Mouse (Mus musculus) layer of hippocampus, postnatal 36 days (tissue): ENCODE measurements around the gene Syce1l. TPM values are rescaled to one million over a fixed set of nuclear protein-coding genes. Genes with fewer than 3 reads are reported as not detected.
A peak's percentile ranks its signal among the peaks of the same experiment; 100 is the strongest.

Source experiments
- DNase-seq, 2 experiments: peaks; one replicate each; pipeline ENCODE4 v3.0.0; 2022
- total RNA-seq, 2 experiments: library from RNA; stranded (reverse); gene quantifications; 2 replicates each; pipeline ENCODE4 v1.2.3; 2021

Syce1l gene
- not detected for total RNA-seq

- no peak for DNase-seq
Observed at GRCm38 (mm10) chr8:113642926-113643325, at the start of gene Syce1l. Gene Syce1l, plus strand, starts transcription at chr8:113643213.

- DNase-seq = no peak
Observed at GRCm38 (mm10) chr8:113598401-113598800, 44.6 kb upstream of the Syce1l start.

- no peak for DNase-seq
Observed at GRCm38 (mm10) chr8:113632634-113633033, 10.4 kb upstream of the Syce1l start.

- DNase-seq = no peak
Observed at GRCm38 (mm10) chr8:113634161-113634560, 8.9 kb upstream of the Syce1l start.

GRCm38 (mm10) chr8:113634670-113635591 lies 8.1 kb upstream of the Syce1l start, which contains the start of gene Mon1b:
Gene Mon1b, plus strand, starts transcription at chr8:113635587.
- DNase-seq = peak; percentile 98 to 99

GRCm38 (mm10) chr8:113635592-113636279 lies 7.3 kb upstream of the Syce1l start:
- no peak for DNase-seq

DNA sequence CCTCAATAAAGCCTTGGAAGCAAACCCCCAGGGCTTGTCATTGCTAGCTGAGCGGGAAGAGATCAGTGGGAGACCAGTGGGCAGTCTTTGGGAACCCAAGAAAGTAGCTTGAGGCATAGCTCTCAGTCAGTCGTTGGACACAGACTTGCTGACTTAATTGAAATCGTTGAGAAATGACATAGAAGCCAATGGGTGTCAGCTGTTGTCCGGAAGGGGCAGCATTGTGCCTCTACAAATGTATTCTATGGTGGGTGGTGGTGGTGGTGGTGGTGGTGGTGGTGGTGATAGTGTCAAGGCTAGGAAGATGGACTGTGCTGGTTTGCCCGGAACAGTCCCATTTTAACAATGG lies 6.8 kb upstream of the Syce1l start:
- DNase-seq = no peak

GRCm38 (mm10) chr8:113640357-113640756 lies 2.7 kb upstream of the Syce1l start:
- no peak for DNase-seq

- DNase-seq = no peak
Observed at GRCm38 (mm10) chr8:113643479-113644210, 632 bp downstream of the Syce1l start.

- no peak for DNase-seq
Observed at GRCm38 (mm10) chr8:113645220-113645619, 2.2 kb downstream of the Syce1l start.

- DNase-seq = no peak
Observed at GRCm38 (mm10) chr8:113652450-113652849, 9.4 kb downstream of the Syce1l start.

DNA sequence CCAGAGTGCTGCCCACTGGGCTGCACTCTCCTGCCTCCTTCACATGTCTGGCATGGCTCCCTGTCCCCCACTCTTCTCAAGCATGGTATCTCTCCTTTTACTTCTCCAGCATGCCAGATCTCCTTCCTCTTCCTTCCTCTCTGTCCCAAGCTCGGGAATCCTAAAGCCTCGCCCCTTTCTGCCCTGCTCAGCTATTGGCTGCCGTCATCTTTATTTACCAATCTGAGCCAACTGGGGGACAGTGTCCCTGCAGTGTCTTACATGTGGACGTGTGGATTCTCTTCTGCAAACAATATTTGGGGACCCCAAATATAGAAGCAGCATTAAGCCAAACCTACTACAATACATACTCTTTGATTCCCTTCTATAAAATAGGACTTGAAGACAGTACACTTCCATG lies 10.1 kb downstream of the Syce1l start:
- DNase-seq = no peak

- no peak for DNase-seq
Observed at GRCm38 (mm10) chr8:113656154-113656553, 13.1 kb downstream of the Syce1l start.

DNA sequence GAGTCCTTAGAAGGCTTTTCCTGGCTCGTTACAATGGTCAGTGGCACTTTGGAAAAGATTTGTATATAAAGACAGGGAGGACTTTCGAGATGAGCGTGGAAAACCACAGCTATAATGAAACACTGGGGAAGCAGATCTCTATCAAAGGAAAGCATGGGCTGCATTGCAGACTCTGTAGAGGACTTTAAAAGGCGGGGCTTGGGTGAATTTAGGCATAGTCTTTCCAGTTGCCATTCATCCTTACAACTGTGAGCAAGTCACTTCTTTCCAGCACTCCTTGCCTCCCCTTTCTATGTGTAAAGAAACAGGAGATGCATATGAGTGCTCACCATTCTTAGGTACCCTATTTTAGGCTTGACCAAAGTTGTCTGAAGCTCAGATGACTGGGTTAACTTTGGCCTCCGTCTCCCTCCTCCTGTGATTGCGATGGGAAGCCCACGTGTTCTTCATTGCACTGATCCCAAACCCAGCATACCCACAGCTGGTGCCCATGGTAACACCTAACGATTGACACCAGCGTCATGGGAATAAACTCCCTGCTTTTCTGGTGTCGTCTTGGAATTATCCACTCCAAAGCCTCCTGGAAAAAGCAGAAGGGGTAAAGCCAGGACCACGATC lies 13.8 kb downstream of the Syce1l start:
- DNase-seq = no peak

- no peak for DNase-seq
Observed at GRCm38 (mm10) chr8:113660128-113660527, 17.1 kb downstream of the Syce1l start.

GRCm38 (mm10) chr8:113664544-113664943 lies 21.5 kb downstream of the Syce1l start:
- peak; percentile 82 to 84 for DNase-seq

DNA sequence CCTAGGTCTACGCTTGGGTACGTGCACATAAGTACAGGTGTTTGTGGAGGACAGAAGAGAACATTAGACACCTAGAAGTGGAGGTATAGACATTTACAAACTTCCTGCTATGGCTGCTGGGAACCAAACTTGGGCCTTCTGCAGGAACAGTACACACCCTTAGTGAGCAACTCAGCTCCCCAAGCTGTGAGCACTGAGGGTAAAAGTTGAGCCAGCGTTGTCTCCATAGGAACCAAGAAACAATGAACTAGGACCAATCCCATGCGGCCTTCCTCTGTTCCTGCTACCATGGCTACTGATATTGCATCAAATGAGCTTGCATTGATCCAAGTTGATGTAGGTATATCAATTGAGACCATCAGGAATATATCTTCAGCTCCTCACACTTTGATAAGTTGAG lies 22.0 kb downstream of the Syce1l start:
- no peak for DNase-seq

- DNase-seq = no peak
Observed at GRCm38 (mm10) chr8:113665951-113666350, 22.9 kb downstream of the Syce1l start.

DNA sequence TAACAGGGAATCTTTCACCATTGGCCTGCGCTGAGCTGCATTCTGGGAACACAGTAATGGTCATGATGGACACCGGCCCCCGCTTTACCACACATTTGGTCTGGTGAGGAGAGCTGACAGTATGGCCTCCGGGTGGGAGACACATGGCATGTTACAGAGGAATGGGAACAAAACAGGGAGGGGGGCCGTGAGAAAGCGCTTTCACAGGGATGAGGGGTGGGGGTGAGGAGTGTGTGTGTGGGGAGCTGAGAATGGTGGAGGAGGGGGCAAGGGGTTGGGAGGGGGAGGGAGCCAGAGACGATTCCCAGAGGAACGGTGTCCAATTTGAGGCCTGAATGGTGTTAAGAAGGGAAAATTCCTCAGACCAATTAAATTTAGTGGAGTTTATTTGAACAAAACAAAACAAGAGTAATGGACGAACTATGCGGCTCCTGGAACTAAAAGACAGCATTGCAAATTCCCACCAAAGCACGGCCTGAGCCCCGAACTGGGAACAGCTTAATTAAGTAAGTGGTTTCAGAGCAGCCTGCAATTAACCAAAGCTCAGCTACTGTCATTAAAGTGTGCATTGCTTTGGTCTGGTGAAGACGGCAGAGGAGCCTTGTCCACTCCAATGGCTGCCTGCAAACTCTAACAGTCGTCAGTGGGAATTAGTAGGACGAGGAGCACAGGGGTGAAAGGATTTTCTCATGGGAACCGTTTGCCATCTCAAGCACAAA lies 23.9 kb downstream of the Syce1l start:
- DNase-seq = no peak

DNA sequence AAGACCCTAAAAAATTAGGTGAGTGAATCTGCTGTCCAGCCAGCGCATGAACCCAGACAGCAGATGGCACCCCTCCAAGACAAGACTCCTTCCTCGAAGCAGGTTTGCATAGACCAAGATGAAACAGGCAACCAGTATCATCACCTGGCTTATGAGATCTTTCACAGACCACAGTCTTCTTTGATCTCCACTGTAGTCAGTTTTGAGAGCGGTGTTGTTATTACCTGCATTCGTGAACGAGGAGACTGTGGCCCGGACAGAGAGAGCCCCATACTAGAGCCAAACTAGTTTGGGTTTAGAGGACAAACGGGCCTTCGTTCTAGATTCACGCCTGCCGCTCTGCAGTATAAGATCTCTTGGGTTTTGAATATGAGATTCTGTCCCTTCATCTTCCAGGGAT lies 26.9 kb downstream of the Syce1l start:
- DNase-seq = no peak

DNA sequence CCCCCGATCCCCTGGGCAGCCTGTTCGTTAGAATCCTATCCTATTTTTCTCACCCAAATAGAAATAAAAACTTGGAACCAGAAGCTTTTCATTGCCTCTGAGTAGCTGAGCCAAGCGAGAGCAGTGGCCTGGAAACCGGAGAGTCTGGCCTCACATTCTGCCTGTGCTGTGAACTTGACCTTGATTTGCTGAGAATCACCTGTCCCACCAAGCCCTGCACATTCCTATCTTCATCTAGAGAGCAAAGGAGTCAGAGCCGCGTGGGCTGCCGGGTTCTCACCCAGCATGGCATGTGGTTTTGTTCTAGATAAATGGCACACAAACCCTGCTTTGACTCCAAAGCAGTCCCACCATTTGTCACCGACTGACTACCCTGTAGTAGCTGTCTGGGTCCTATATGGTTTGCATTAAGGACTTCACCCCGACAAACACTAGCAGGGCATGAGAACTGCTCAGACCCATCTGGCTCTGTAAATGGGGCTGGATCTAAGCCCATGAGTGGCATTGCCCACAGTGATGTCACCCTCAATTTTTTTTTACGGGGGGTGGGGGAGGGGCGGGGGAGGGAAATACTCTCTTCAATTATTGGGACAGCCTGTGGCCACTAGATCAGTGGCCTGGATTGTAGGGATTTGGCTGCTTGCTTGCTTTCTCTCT lies 29.7 kb downstream of the Syce1l start:
- no peak for DNase-seq
